Mouse (Mus musculus): Measurements from ENCODE around the gene Cited2. TPM values are rescaled to one million over a fixed set of nuclear protein-coding genes. Genes with fewer than 3 reads are reported as not detected.
A peak's percentile ranks its signal among the peaks of the same experiment; 100 is the strongest.

Cited2 gene
- 100 to 1,000 TPM in 1 of 2 experiments, 10 to 100 TPM in 1; 28.6 to 114 TPM for total RNA-seq (2021)
- long read RNA-seq, experiment 1, transcript Cited2-203 (1 exons, 2,411 nt) = minor isoform, 5 of 23 reads
- long read RNA-seq, experiment 1, transcript Cited2-201 (2 exons, 1,979 nt) = major isoform, 18 of 23 reads
- long read RNA-seq, experiment 1, partial matches to known transcripts = 0 of 23 reads
- long read RNA-seq, experiment 1, other reads (novel, unspliced or antisense) = 0 of 23 reads
- long read RNA-seq, experiment 2, transcript Cited2-203 (1 exons, 2,411 nt) = minor isoform, 14 of 58 reads
- long read RNA-seq, experiment 2, transcript Cited2-201 (2 exons, 1,979 nt) = major isoform, 44 of 58 reads
- long read RNA-seq, experiment 2, partial matches to known transcripts = 0 of 58 reads
- long read RNA-seq, experiment 2, other reads (novel, unspliced or antisense) = 0 of 58 reads

DNA sequence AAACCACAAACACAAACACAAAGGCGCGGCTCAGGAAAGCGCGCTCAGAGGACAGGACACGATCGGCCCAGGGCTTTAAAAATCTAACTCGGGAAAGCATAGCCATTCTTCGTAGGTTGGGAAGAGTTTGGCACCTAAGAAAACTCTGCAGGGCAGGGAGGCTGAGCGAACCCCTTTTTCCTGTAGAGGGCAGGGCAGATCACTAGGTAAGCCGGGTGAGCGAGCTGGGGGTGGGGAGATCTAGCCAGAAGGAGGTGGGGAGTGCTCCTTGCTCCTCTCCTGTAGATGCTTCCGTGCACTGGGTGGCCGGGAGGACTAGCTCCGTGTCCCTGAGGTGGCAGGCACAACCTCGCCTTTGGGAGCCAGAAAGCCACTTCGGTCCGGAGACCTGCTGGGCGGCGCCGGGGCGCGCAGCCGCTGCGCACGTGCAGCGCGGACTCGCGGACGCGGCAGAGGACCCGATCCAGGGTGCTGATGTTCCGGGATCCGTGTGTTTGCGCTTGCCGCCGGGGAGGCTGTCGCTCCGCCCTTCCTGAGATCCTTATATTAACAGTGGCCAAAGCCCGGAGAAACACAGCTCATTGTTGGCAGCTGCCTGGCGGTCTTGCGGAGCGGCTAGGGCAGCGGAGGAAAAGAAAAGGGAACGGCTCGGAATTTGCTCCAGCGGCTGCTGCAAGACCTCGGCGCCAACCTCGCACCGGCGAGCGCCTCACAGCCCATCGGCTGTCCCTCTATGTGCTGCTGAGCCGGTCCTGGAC lies at the start of gene Cited2:
Cited2 (plus strand) TSS at position 566 of the 758 bp plus-strand sequence.
- peak; percentile 63 for TF ChIP-seq CTCF (IDR thresholded peaks at IDR 0.05)
- peak; percentile 99 for DNase-seq
- Histone ChIP-seq H3K4me3 (peak within 1 kb of the TSS; percentile 93), H3K27ac (peak within 1 kb of the TSS; percentile 99)
- intact Hi-C loops (cut with DNase I) = loop anchor here (1.0 to 10.0 kb wide), 6 partner anchors 201 to 1148 kb away; no protein-coding TSS in a partner anchor

DNA sequence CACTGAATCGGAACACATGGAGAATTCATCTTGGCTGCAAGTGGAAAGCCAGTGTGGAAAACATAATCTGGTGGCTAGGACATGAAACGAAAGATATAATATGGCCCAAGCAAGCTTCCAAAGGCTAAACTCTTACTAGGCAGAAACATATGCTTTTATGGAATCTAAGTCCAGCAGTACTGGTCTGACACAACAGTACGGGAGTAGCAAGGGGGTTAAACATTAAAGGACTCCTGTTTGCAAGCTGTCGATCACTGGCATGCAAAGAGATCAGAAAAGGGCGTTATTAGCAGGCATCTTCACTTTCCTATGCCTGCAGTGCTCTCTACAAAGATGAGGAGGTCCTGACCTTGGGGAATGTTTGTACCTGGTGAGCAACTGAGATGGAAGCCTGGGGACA lies 48.6 kb upstream of the Cited2 start:
- DNase-seq = no peak
- Histone ChIP-seq H3K4me3 (no peak overlapping the region), H3K27ac (no peak overlapping the region)
- intact Hi-C loops (cut with DNase I) = no loop called here
- TF ChIP-seq CTCF (IDR thresholded peaks at IDR 0.05) = no peak

DNA sequence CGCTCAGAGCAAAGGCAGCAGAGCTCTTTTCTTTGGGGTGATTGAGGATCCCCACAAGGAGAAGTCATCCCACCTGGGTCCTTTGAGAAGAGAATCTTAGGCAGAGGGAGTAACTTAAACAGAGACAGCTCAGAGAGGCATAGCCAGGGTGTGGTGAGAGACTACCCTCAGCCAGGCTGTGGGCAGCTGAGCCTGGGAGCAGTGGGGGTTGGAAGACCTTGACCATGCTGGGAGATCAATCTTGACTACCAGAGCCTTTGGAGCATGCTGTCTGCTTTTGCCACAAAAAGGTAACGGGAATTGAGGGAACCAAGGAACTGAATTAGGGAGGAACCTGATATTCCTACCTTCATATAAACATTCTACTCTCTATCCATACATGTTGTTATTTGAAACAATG lies 48.1 kb upstream of the Cited2 start:
- intact Hi-C loops (cut with DNase I) = no loop called here

DNA sequence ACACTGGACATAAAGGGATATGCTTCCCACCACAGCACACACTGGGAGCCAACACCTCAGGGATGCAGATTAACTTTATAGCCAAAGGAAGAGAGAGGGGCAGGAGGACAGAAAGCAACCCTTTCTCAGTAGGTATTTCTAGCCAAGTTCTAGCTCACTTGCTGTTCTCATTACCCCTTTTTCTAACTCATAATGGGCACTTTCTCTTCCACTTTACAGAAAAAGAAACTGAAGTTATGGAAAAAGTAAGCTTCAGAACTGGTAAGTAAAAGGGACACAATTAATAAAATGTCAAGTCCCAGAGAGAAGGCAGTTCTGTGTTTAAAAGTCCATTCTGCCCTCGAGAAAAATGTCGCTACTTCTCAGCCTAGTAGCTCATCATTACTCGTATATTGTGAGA lies 46.6 kb upstream of the Cited2 start:
- intact Hi-C loops (cut with DNase I) = no loop called here
- H3K27ac ChIP-seq = no peak overlapping the region
- TF ChIP-seq CTCF (IDR thresholded peaks at IDR 0.05) = no peak
- H3K4me3 ChIP-seq = no peak overlapping the region
- no peak for DNase-seq

More for the DNA sequence above, 48.1 kb upstream of the Cited2 start:
- TF ChIP-seq CTCF (IDR thresholded peaks at IDR 0.05) = no peak
- Histone ChIP-seq H3K27ac (no peak overlapping the region), H3K4me3 (no peak overlapping the region)
- DNase-seq = no peak

DNA sequence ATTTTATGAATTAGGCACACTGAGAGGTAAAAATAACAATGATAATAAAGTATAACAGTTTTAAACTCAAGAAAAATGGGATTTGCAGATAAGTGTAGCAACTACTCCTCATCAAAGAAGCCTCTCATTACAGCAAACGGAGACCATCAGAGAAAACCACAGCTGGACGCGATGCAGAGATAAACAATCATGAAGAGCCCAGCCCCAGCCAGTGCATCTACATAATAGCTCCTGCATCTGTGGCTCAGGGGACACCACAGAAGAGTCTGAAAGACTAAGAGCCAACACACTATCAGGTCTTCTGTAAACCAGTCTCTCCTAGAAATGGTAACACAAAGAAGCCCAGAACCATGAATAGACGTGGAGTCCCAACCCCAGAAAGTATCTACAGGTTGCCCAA lies 45.7 kb upstream of the Cited2 start:
- H3K27ac ChIP-seq = no peak overlapping the region
- intact Hi-C loops (cut with DNase I) = no loop called here
- no peak for DNase-seq
- H3K4me3 ChIP-seq = no peak overlapping the region
- TF ChIP-seq CTCF (IDR thresholded peaks at IDR 0.05) = no peak

DNA sequence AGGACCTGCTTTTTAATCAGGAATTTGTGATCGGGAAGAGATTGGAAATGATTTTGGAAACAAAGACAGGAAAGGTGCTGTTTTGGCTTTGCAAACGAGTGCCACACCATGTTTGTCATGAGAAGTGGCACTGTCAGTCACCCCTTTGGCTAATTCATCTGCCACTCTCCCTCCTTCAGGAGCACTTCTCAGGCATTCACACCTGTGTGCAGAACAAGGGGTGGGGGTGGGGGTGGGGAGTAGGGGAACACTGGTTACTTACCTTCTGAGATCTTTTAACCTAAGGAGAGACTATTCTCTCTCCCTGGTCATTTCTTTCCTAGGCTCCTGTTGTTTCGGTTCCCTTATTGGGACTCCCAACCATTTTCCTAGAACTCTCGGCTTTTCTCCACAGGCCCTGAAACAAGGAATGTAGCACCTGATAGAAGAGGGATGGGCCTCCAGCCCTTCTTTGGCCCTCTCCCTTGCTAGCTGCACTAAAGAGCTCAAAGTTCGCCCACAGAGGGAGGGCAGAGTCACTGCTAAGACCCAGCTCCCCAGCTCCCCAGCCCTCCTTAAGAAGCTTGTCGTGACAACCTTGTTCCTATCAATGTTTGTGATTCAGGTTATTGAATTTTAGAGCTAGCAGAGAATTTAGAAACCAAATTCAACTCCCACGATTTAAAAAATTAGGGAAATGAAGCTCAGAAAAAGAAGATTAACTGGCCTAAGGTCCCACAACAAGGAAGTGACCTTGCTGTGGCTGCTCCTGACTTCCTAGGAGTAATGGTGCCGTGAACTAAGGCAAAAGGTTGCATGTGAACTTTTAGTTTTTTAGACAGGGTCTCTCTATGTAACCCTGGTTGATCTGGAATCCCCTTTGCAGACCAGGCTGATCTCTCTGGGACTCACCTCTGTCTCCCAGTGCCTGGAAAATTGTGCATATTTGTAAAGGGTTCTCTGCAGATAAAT lies 42.3 kb upstream of the Cited2 start:
- no peak for TF ChIP-seq CTCF (IDR thresholded peaks at IDR 0.05)
- no peak overlapping the region for H3K4me3 ChIP-seq
- H3K27ac ChIP-seq = no peak overlapping the region
- DNase-seq = no peak
- intact Hi-C loops (cut with DNase I) = no loop called here

DNA sequence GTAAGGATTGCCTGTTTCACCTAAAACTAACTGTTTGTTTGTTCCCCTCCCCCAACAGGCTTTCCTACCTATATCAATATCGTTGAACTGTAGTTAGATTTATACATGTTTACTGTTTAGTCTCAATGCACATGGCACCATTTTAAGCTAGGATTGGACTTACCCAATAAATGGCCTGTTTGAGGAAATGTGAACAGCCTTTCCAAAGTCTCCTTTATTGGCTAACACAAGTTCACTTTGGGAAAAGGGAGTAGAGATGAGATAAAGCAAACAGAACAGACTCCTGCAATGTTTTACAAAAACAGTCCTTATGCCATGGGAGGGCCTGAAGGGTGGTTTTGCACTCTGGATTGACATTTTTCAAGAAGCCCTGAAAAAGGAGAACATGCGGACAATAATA lies 41.6 kb upstream of the Cited2 start:
- TF ChIP-seq CTCF (IDR thresholded peaks at IDR 0.05) = no peak
- intact Hi-C loops (cut with DNase I) = no loop called here
- DNase-seq = no peak

DNA sequence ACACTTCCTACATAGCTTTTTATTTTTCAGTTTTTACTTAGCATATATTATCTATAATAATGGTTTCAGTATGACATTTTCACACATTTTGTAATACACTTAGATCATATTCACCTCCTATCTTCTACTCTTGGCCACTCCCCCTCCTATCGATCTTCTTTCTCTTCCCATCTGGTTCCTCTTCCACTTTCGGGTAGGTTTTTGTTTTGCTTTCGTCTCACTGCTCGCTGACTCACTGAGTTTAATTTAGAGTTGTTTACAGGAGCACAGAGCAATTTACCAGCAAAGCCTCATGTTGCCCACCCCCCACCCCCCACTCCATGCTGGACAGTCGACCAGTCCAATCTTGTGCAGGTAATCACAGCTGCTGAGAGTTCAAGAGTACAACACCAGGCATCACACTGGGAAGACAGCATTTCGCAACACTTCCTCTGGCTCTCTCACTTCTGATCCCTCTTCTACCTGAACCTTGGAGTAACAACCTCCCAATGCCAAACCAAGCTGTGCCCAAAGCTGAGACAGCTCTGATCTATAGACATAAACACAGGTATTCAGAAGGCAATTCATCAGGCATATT lies 39.1 kb upstream of the Cited2 start:
- no peak for TF ChIP-seq CTCF (IDR thresholded peaks at IDR 0.05)
- Histone ChIP-seq H3K4me3 (no peak overlapping the region), H3K27ac (no peak overlapping the region)
- intact Hi-C loops (cut with DNase I) = no loop called here
- DNase-seq = no peak

More for the DNA sequence above, 41.6 kb upstream of the Cited2 start:
- Histone ChIP-seq H3K4me3 (no peak overlapping the region), H3K27ac (no peak overlapping the region)

DNA sequence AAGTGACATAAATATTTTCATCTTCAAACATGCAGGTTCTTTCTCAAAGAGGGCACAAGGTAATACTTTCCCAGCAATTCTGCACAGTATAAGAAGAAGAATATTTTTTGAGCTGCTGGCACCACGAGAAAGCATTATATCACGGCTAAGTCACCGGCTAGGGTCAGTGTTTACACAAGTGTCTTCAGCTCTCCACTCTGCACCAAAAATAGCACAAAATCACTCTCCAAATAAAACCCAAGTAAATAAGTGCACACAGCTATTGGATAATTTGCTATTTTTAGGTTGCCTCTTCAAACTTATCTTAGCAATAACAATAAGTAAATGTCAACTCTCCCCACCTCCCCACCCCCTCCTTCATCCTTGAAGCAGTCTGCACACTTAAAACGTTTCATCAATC lies 33.2 kb upstream of the Cited2 start:
- no peak for DNase-seq
- no peak overlapping the region for H3K4me3 ChIP-seq
- TF ChIP-seq CTCF (IDR thresholded peaks at IDR 0.05) = no peak
- peak overlapping the region; percentile 82 for H3K27ac ChIP-seq
- intact Hi-C loops (cut with DNase I) = no loop called here

DNA sequence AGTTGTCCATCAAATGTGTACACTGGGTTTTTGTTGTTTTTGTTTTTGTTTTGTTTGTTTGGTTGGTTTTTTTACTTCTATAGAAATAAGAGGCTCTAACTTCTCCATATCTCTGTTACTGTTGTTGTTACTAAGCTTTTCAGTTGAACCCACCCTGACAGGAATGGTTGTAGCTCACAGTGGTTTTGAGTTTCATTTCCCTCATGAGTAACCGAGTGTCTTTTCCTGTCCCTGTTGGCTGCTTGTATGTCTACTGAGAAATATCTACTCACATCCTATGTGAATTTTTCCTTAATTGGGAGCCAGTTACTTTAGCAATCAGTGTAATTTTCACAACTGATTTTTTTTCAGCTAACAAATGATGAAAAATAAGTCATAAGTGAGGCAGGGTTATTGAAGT lies 31.3 kb upstream of the Cited2 start:
- intact Hi-C loops (cut with DNase I) = no loop called here
- no peak for TF ChIP-seq CTCF (IDR thresholded peaks at IDR 0.05)
- H3K4me3 ChIP-seq = no peak overlapping the region
- peak overlapping the region; percentile 2; the same call in 1 of the 2 replicates for H3K27ac ChIP-seq
- DNase-seq = no peak

DNA sequence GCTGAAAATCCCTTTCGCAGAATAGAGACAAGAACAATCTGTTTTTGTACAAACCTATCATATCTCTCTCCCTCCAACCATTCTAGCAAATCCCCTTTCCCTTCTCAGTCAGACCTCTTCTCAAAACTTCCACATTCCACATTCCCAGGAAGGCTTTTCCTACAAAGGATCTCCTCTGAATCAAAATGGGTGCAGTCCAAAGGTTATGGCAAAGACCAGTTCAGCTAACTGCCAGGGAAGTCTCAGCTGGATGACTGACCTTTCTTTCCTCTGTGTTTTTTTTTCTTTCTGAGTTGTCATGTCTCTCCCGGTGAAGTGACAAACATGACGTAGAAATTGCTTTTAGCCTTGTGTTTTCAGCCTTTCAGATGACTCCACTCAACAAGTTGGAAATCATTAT lies 27.2 kb upstream of the Cited2 start:
- TF ChIP-seq CTCF (IDR thresholded peaks at IDR 0.05) = no peak
- intact Hi-C loops (cut with DNase I) = no loop called here
- no peak for DNase-seq

More for the DNA sequence above, 27.2 kb upstream of the Cited2 start:
- Histone ChIP-seq H3K27ac (no peak overlapping the region), H3K4me3 (no peak overlapping the region)
